Mouse (Mus musculus) forebrain, embryonic 10.5 days (tissue): ENCODE results near the gene Serpina9. TPM values are rescaled to one million over a fixed set of nuclear protein-coding genes. Genes with fewer than 3 reads are reported as not detected.
"Not testable (repeated sequence)": the region's sequence is repeated elsewhere in the genome, so short reads cannot be mapped to it uniquely, and the experiment has no call there.

ENCODE experiments used
- DNase-seq: peaks from one replicate; pipeline ENCODE4 v3.0.0-alpha.2; 2017; ENCODE audit warnings: low spot score; ENCODE audit errors: extremely low spot score
- H3K27ac ChIP-seq: fragments of 300-500 bp; sonication (generic); 2 replicates; pipeline ENCODE4 v1.5.1; 2016; ENCODE audit warnings: mild to moderate bottlenecking
- H3K27me3 ChIP-seq: fragments of 300-500 bp; sonication (generic); 2 replicates; pipeline ENCODE4 v1.6.1; 2016; ENCODE audit warnings: mild to moderate bottlenecking; ENCODE audit not compliant: poor library complexity, severe bottlenecking
- H3K36me3 ChIP-seq: fragments of 300-500 bp; sonication (generic); replicated peaks from 2 replicates; pipeline ENCODE4 v1.6.1; 2016; ENCODE audit warnings: mild to moderate bottlenecking, moderate library complexity
- H3K4me1 ChIP-seq: fragments of 300-500 bp; sonication (generic); 2 replicates; pipeline ENCODE4 v1.6.1; 2016
- H3K4me3 ChIP-seq: fragments of 300-500 bp; sonication (generic); 2 replicates; pipeline ENCODE4 v1.5.1; 2016; ENCODE audit warnings: mild to moderate bottlenecking, moderate library complexity
- H3K9me3 ChIP-seq: fragments of 300-500 bp; sonication (generic); 2 replicates; pipeline ENCODE4 v1.6.1; 2016; ENCODE audit warnings: mild to moderate bottlenecking, moderate library complexity
- WGBS: fragments of 180-500 bp; shearing (Covaris S2); methylation state at CpG from one replicate; pipeline ENCODE4 v1.1.7; 2016; 5-methylcytosine and 5-hydroxymethylcytosine counted together
- polyA plus RNA-seq: library from polyadenylated mRNA; unstranded; fragments of >200 nt; fragmentation: Nextera tagmentation; extraction: Ambion mirVana; gene quantifications from 2 replicates; pipeline ENCODE4 v1.2.1, GENCODE M21; 2016

The Serpina9 gene
- polyA plus RNA-seq, 1 experiment from 2014 or later = not detected

GRCm38 (mm10) chr12:103956555-103956954 lies 57.0 kb downstream of the Serpina9 start:
- not testable (repeated sequence) for H3K4me3 ChIP-seq, H3K4me1 ChIP-seq, H3K36me3 ChIP-seq, H3K27ac ChIP-seq, DNase-seq, H3K27me3 ChIP-seq
- H3K9me3 ChIP-seq = peaks cover 38% of the 10 kb centered on the region
- WGBS = 81% methylated on average over 2 of the region's 2 CpGs

- WGBS = 88% methylated on average over 3 of the region's 3 CpGs
- H3K36me3 ChIP-seq, H3K4me3 ChIP-seq, H3K27me3 ChIP-seq, H3K27ac ChIP-seq, H3K4me1 ChIP-seq, DNase-seq: not testable (repeated sequence)
- H3K9me3 ChIP-seq = peaks cover 30% of the 10 kb centered on the region
These were observed 60.6 kb downstream of the Serpina9 start for GRCm38 (mm10) chr12:103952972-103953371.

GRCm38 (mm10) chr12:103946243-103946642 lies 67.3 kb downstream of the Serpina9 start:
- Histone ChIP-seq H3K4me1 (no peaks in the 10 kb centered on the region), H3K27ac (no peak overlapping the region), H3K36me3 (no peaks in the 10 kb centered on the region), H3K4me3 (no peak overlapping the region), H3K27me3 (no peaks in the 10 kb centered on the region), H3K9me3 (peaks cover 57% of the 10 kb centered on the region)
- WGBS = 88% methylated on average over 4 of the region's 4 CpGs
- DNase-seq = no peak

Other genes with a start within 250 kb of the Serpina9 start
- gene Serpina1d, start 240.2 kb downstream of the Serpina9 start, polyA plus RNA-seq = not detected in 2 replicates
- 0.10 TPM in 1 of 2 replicates, not detected in the other for gene Serpina1b, start 183.4 kb downstream of the Serpina9 start, polyA plus RNA-seq
- gene Serpina1a, start 150.2 kb downstream of the Serpina9 start, polyA plus RNA-seq = not detected in 2 replicates
- gene Serpina1c, start 108.9 kb downstream of the Serpina9 start, polyA plus RNA-seq = not detected in 2 replicates
- gene Serpina1e, start 54.8 kb downstream of the Serpina9 start, polyA plus RNA-seq = not detected in 2 replicates
- not detected in 2 replicates for gene Serpina11, start 23.8 kb downstream of the Serpina9 start, polyA plus RNA-seq
- not detected in 2 replicates for gene Serpina12, start 30.7 kb upstream of the Serpina9 start, polyA plus RNA-seq
- not detected in 2 replicates for gene Serpina5, start 87.4 kb upstream of the Serpina9 start, polyA plus RNA-seq
- not detected in 2 replicates for gene Serpina3a, start 99.0 kb upstream of the Serpina9 start, polyA plus RNA-seq
- not detected in 2 replicates for gene Serpina3b, start 114.2 kb upstream of the Serpina9 start, polyA plus RNA-seq
- gene Serpina3c, start 140.1 kb upstream of the Serpina9 start, polyA plus RNA-seq = not detected in 2 replicates
- gene Serpina3f, start 200.8 kb upstream of the Serpina9 start, polyA plus RNA-seq = 0.11 and 0.32 TPM in 2 replicates
- 0.11 TPM in 1 of 2 replicates, not detected in the other for gene Serpina3g, start 222.5 kb upstream of the Serpina9 start, polyA plus RNA-seq
- gene Serpina3i, start 249.4 kb upstream of the Serpina9 start, polyA plus RNA-seq = not detected in 2 replicates